Mouse (Mus musculus) heart, postnatal 0 days (tissue): Measurements from ENCODE around the gene Tex37. TPM values are rescaled to one million over a fixed set of nuclear protein-coding genes. Genes with fewer than 3 reads are reported as not detected.
A peak's percentile ranks its signal among the peaks of the same experiment; 100 is the strongest.

ENCODE experiments used
- ATAC-seq: fragments of 200-750 bp; cut with Nextera tagmentation; 2 replicates; pipeline ENCODE4 v1.8.0; 2017; ENCODE audit warnings: low read depth, moderate number of reproducible peaks, moderate library complexity; ENCODE audit not compliant: insufficient read depth
- DNase-seq: peaks from one replicate; pipeline ENCODE4 v3.0.0-alpha.2; 2016; ENCODE audit warnings: low spot score
- H3K27ac ChIP-seq: fragments of 300-500 bp; sonication (generic); 2 replicates; pipeline ENCODE4 v1.5.1; 2014; ENCODE audit warnings: low read depth, mild to moderate bottlenecking
- H3K27me3 ChIP-seq: fragments of 300-500 bp; sonication (generic); 2 replicates; pipeline ENCODE4 v1.6.1; 2014; ENCODE audit warnings: low read length, mixed read lengths; ENCODE audit not compliant: control insufficient read depth, insufficient read depth
- H3K36me3 ChIP-seq: fragments of 300-500 bp; sonication (generic); replicated peaks from 2 replicates; pipeline ENCODE4 v1.6.1; 2014; ENCODE audit warnings: low read length, mixed read lengths; ENCODE audit not compliant: control insufficient read depth, insufficient read depth
- H3K4me1 ChIP-seq: fragments of 300-500 bp; sonication (generic); 2 replicates; pipeline ENCODE4 v1.6.1; 2014; ENCODE audit warnings: antibody characterized with exemption; ENCODE audit not compliant: control insufficient read depth, insufficient read depth
- H3K4me2 ChIP-seq: fragments of 300-500 bp; sonication (generic); 2 replicates; pipeline ENCODE4 v1.6.1; 2014; ENCODE audit warnings: low read depth, mild to moderate bottlenecking, low read length, moderate library complexity
- H3K4me3 ChIP-seq: fragments of 300-500 bp; sonication (generic); 2 replicates; pipeline ENCODE4 v1.5.1; 2014; ENCODE audit warnings: low read depth, low read length
- H3K9ac ChIP-seq: fragments of 300-500 bp; sonication (generic); replicated peaks from 2 replicates; pipeline ENCODE4 v1.6.1; 2014; ENCODE audit warnings: low read depth, low read length, mixed read lengths
- H3K9me3 ChIP-seq: fragments of 300-500 bp; sonication (generic); replicated peaks from 2 replicates; pipeline ENCODE4 v1.6.1; 2016; ENCODE audit warnings: low read length; ENCODE audit not compliant: control insufficient read depth
- CTCF ChIP-seq: IDR thresholded peaks from 2 replicates; pipeline ENCODE4 v1.5.1; 2016; ENCODE audit warnings: antibody characterized with exemption, control low read depth, low read depth
- EP300 ChIP-seq: IDR thresholded peaks from 2 replicates; pipeline ENCODE4 v1.6.1; 2016; ENCODE audit warnings: antibody characterized with exemption, low read depth
- WGBS: fragments of 180-500 bp; shearing (Covaris S2); extraction: QIAGEN DNeasy Blood & Tissue Kit; methylation state at CpG from one replicate; pipeline ENCODE4 v1.1.7; 2014; 5-methylcytosine and 5-hydroxymethylcytosine counted together
- polyA plus RNA-seq: library from polyadenylated mRNA; unstranded; fragments of >200 nt; fragmentation: Nextera tagmentation; extraction: Ambion mirVana; gene quantifications from 2 replicates; pipeline ENCODE4 v1.2.1, GENCODE M21; 2015
- total RNA-seq: library from RNA; depleted of rRNA; stranded (reverse); fragments of >200 nt; gene quantifications from 2 replicates; pipeline ENCODE4 v1.2.3, GENCODE M21; 2014; ENCODE audit warnings: low replicate concordance

Gene Tex37
- total and polyA plus RNA-seq, 2 experiments from 2014 or later = not detected

- Histone ChIP-seq H3K4me3 (0 out of 2 replicates have a peak overlapping the region, but pooled peaks have one; percentile 17), H3K27me3 (no peaks in the 10 kb centered on the region), H3K9me3 (no peaks in the 10 kb centered on the region), H3K36me3 (no peaks in the 10 kb centered on the region), H3K9ac (no peak overlapping the region), H3K27ac (no peak overlapping the region), H3K4me1 (no peaks in the 10 kb centered on the region), H3K4me2 (peak overlapping the region; percentile 46)
- ATAC-seq (no peak), DNase-seq (no peak)
- no peak for TF ChIP-seq CTCF
- no peak for TF ChIP-seq EP300
- 12% methylated on average over 20 of the region's 20 CpGs for WGBS
These were observed 6.9 kb downstream of the Tex37 start for GRCm38 (mm10) chr6:70911668-70912395.

- Histone ChIP-seq H3K27me3 (no peaks in the 10 kb centered on the region), H3K9ac (no peak overlapping the region), H3K4me3 (no peak overlapping the region), H3K36me3 (peaks cover 13% of the 10 kb centered on the region; the same call in 1 of the 2 replicates), H3K4me2 (no peak overlapping the region), H3K27ac (no peak overlapping the region), H3K9me3 (no peaks in the 10 kb centered on the region), H3K4me1 (no peaks in the 10 kb centered on the region)
- 67% methylated on average over 4 of the region's 4 CpGs for WGBS
- TF ChIP-seq EP300 (no peak), CTCF (no peak)
- ATAC-seq (no peak), DNase-seq (no peak)
These were observed 8.4 kb downstream of the Tex37 start for GRCm38 (mm10) chr6:70910285-70910684.

- Histone ChIP-seq H3K9me3 (no peaks in the 10 kb centered on the region), H3K4me2 (no peak overlapping the region), H3K4me3 (no peak overlapping the region), H3K27me3 (no peaks in the 10 kb centered on the region), H3K36me3 (peaks cover 16% of the 10 kb centered on the region), H3K9ac (no peak overlapping the region), H3K4me1 (no peaks in the 10 kb centered on the region), H3K27ac (no peak overlapping the region)
- 90% methylated on average over 7 of the region's 7 CpGs for WGBS
- TF ChIP-seq CTCF (no peak), EP300 (no peak)
- DNase-seq = no peak
- ATAC-seq = no peak
These were observed 9.2 kb downstream of the Tex37 start for GRCm38 (mm10) chr6:70909572-70909971.

- TF ChIP-seq EP300 (no peak), CTCF (no peak)
- DNase-seq (no peak), ATAC-seq (peak; percentile 39)
- H3K9me3 ChIP-seq = no peaks in the 10 kb centered on the region
- WGBS = 62% methylated on average over 5 of the region's 5 CpGs
- no peak overlapping the region for H3K9ac ChIP-seq
- H3K27ac ChIP-seq = no peak overlapping the region
- no peaks in the 10 kb centered on the region for H3K4me1 ChIP-seq
- no peak overlapping the region for H3K4me2 ChIP-seq
- H3K27me3 ChIP-seq = no peaks in the 10 kb centered on the region
- H3K4me3 ChIP-seq = no peak overlapping the region
- H3K36me3 ChIP-seq = peaks cover 52% of the 10 kb centered on the region
These were observed 15.0 kb downstream of the Tex37 start for GRCm38 (mm10) chr6:70903689-70904088.

GRCm38 (mm10) chr6:70899594-70900003, 19.1 kb downstream of the Tex37 start:
- no peaks in the 10 kb centered on the region for H3K9me3 ChIP-seq
- peaks cover 73% of the 10 kb centered on the region for H3K36me3 ChIP-seq
- H3K4me1 ChIP-seq = no peaks in the 10 kb centered on the region
- H3K4me2 ChIP-seq = no peak overlapping the region
- DNase-seq (no peak), ATAC-seq (no peak)
- no peaks in the 10 kb centered on the region for H3K27me3 ChIP-seq
- TF ChIP-seq EP300 = no peak
- TF ChIP-seq CTCF = no peak
- no peak overlapping the region for H3K27ac ChIP-seq
- no peak overlapping the region for H3K9ac ChIP-seq
- 67% methylated on average over 8 of the region's 8 CpGs for WGBS
- H3K4me3 ChIP-seq = no peak overlapping the region

- ATAC-seq (no peak), DNase-seq (peak; percentile 19)
- TF ChIP-seq CTCF (peak; percentile 35), EP300 (no peak)
- 71% methylated on average over 6 of the region's 6 CpGs for WGBS
- H3K4me2 ChIP-seq = no peak overlapping the region
- no peak overlapping the region for H3K9ac ChIP-seq
- no peaks in the 10 kb centered on the region for H3K4me1 ChIP-seq
- no peak overlapping the region for H3K4me3 ChIP-seq
- H3K9me3 ChIP-seq = no peaks in the 10 kb centered on the region
- H3K27me3 ChIP-seq = no peaks in the 10 kb centered on the region
- peaks cover 79% of the 10 kb centered on the region for H3K36me3 ChIP-seq
- H3K27ac ChIP-seq = no peak overlapping the region
These were observed 20.6 kb downstream of the Tex37 start for GRCm38 (mm10) chr6:70898166-70898565.
